Mouse (Mus musculus): Measurements from ENCODE around the gene Bmi1.

Bmi1 gene

DNA sequence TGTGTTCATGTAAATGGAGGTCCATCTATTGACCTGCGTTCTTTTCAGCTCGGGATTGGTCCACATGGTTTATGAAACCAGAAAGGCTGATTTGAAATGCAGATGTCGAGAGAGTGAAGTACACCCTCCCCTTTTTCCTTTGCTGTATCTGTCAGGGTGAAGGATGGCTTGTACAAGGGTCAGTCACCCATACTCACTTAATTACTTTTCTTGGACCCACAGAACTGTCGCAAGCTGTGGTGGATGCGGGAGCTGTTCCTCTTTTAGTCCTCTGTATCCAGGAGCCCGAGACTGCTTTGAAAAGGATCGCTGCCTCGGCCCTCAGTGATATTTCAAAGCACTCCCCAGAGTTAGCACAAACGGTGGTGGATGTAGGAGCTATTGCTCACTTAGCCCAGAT is 54.9 kb downstream of the Bmi1 start:
- no peak for DNase-seq

DNA sequence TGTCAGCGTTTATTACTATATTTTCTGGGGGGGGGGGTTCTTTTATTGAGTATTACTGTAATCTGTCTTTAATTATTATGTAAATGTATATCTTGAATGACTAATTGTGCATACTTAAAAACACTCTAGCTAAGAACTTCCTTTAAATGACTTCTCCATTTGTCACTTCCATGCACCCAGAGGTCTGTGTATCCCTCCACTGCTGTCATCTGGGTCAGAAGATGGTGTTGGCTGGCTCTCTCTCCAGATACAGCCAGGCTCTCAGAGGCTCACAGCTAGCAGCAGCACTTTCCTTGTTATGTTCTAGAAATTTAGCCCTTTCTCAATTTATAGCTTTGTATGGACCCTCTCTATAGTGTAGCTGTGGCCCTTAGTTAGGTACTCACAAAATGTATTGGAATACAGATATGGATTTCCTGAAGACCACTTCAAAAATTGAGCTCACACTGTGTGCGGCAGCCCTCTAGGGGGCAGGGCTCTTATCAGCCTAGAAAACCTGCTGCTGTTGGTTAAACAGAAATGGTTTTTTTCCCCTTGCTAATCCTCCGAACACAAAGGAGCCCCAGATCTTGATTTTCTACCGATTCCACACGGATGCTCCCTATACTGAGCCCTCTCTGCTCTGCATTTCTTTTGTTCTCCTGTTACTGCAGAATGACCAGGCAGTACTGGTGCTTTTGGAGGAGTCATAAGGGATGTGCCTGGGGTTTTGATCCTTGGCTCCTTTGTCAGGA is 57.7 kb downstream of the Bmi1 start:
- no peak for DNase-seq
